Mouse (Mus musculus): ENCODE data around the gene Rab42. TPM values are rescaled to one million over a fixed set of nuclear protein-coding genes. Genes with fewer than 3 reads are reported as not detected.
A peak's percentile ranks its signal among the peaks of the same experiment; 100 is the strongest.
"Not testable (repeated sequence)": the region's sequence is repeated elsewhere in the genome, so short reads cannot be mapped to it uniquely, and the experiment has no call there.

Gene Rab42
- total RNA-seq, 2 experiments from 2014 or later, result not detected

DNA sequence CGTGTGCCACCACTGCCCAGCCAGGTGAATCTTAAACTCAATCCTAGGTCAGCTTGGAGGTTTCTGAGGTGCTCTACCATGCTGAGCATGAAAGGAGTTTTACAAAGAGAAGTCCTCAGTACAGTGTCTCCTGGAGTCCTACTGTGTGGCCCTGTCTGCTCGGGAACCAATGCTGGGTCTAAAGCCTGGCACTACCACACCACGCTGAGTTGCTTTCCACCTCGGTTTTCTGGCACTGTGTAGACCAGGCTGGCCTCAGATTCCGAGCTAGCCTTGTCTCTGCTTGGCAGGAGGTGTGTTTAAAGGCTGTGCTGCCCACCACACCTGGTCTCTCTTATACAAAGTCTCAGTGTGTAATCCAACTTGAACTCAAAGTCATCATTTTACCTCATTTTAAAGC is 9.4 kb upstream of the Rab42 start:
- no peak for ATAC-seq (ENCODE audit: poor library complexity, severe bottlenecking)

DNA sequence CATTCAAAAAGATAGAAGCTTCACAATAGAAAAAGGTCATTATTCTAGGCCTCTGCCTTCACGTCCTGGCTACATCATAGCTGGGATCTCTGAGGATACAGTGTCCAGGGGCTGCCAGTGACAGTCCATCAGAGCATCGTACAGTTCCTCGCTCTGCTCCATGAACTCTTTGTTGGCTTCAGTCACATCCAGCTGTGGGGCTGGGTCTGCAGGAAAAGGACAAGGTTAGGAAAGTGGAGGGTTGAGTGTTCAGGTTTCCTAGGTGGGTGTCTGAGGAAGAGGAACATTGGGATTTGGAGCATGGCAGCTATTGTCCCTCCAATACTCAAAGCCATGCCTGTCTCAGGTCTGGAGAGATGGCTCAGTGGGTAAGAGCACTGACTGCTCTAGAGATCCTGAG is 8.6 kb upstream of the Rab42 start:
- ATAC-seq (ENCODE audit: poor library complexity, severe bottlenecking), result no peak

DNA sequence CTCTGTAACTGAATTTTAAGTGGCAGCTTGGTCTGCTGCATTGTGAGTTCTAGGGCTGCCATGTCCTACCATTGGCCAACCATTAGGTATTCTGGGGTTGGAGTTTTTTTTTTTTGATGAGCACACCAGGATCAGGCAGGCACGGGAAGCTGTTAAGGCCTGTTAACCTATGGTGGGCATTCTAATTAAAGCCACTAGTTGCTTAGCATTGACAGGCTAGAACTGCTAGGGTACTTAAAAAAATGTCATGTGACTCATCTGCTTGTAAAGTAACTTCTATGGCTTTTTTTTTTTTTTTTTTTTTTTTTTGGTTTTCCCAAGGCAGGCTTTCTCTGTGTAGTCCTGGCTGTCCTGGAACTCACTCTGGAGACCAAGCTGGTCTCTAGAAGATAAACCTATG is 8.0 kb upstream of the Rab42 start:
- no peak for ATAC-seq (ENCODE audit: poor library complexity, severe bottlenecking)

GRCm38 (mm10) chr4:132309849-132310472 is 6.8 kb upstream of the Rab42 start:
- peak; percentile 55 for ATAC-seq (ENCODE audit: poor library complexity, severe bottlenecking)

DNA sequence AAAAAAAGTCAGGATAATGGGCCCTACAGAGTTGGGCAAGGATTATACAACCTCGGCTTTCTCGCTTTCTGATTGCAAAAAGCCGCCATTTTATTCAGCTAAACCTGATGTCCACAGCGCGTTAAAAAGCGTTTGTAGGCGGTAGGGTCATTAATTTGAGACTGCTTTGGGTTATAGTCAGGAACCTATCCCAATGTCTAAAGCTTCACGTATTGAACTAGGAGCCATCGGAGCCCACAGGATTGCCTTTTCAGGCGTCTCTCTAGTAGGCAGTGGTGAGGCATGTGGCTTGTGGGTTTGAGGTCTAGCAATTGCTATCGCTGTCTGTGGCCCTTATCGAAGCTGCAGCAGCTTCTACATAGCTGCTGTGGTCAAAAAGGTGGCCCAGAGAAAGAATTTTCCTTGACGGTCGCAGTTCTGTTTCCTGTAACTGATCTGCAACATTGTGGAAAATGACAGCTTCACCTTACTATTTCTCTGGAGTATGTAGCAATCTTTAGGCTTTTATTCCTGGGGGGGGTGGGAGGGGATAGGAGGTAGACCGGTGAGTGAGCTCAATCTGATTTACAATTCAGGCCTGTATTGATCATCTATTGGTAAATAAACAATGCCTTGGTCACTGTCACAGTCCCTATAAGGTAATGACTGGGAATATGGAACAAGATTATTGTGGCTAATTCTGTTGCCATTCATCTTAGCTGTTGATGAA is 6.1 kb upstream of the Rab42 start:
- peak; percentile 27; the same call in 1 of the 2 replicates for ATAC-seq (ENCODE audit: poor library complexity, severe bottlenecking)

- peak; percentile 92 for ATAC-seq (ENCODE audit: poor library complexity, severe bottlenecking)
These were observed 5.4 kb upstream of the Rab42 start for GRCm38 (mm10) chr4:132308437-132309139.

- peak; percentile 9; the same call in 1 of the 2 replicates for ATAC-seq (ENCODE audit: poor library complexity, severe bottlenecking)
These were observed 2.8 kb upstream of the Rab42 start for GRCm38 (mm10) chr4:132306004-132306403.

DNA sequence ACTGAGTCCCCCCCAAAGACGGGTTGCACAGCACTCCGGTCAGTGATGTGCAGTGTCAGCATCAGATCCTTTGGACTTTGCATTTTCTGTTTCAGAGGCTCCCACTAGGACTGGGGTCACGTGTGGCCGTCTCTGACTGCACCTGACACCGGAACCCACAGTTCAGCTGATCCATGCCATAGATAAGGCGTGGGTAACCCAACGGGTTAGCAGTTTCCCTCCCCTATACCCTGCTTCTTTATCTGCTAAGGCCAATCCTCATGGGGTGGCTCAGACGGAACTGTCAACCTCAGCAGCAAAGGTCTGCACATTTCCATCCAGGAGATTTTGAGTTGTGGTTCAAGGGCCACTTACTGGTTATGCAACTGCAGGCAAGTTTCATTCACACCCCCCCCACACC is 2.1 kb upstream of the Rab42 start:
- no peak for ATAC-seq (ENCODE audit: poor library complexity, severe bottlenecking)

DNA sequence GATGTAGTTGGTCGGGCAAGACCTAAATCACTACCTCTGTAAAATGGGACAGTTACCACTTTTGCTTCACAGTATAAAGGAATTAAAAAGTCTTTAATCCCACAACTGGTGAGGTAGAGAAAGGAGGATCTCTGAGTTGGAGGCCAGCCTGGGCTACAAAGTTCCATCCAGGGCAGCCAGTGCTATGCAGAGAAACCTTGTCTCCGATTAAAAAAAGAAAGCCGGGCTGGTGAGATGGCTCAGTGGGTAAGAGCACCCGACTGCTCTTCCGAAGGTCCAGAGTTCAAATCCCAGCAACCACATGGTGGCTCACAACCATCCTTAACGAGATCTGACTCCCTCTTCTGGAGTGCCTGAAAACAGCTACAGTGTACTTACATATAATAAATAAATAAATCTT is 299 bp upstream of the Rab42 start:
- ATAC-seq (ENCODE audit: poor library complexity, severe bottlenecking), result not testable (repeated sequence)

DNA sequence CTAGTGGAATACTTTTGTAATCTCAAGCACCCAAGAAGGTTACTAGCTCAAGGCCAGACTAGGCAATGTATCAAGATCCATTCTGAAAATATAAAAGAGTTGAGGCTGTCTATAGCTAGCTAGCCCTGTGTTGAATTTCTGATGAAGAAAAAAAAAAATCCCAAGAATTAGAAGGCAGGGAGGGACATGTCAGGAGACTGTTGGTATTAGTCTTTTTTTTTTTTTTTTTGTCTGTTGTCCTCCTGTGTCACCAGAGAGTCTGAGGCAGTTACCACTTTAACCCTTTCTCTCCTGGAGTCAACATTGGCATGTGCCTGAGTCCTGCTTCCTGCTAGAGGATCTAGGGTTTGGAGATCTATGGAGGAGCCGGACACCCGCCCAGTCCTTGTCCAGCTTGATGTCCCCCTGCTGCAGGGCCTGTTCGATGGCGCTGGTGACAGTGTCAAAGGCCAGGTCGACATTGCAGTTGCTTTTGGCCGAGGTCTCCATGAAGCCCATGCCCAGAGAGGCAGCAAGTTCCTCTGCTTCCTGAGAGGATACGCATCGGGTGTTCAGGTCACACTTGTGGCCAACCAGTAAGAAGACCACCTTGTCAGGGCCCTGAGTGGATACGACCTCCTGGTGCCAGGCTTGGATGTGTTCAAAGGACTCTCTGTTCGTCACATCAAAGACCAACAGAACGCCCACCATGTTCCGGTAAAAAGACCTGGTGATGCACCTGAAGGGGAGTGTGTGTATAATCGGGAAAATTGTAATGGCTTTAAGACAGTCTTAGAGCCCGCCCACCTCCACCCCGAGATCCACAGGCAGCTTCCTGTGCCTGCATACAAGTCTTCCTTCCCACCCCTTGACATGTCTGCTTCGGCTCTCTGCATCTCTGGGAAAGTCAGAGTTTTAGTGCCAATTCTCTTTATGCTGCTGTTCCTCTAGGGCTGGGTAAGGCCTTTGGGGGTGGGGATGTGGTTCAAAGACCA is 933 bp downstream of the Rab42 start:
- ATAC-seq (ENCODE audit: poor library complexity, severe bottlenecking), result no peak

DNA sequence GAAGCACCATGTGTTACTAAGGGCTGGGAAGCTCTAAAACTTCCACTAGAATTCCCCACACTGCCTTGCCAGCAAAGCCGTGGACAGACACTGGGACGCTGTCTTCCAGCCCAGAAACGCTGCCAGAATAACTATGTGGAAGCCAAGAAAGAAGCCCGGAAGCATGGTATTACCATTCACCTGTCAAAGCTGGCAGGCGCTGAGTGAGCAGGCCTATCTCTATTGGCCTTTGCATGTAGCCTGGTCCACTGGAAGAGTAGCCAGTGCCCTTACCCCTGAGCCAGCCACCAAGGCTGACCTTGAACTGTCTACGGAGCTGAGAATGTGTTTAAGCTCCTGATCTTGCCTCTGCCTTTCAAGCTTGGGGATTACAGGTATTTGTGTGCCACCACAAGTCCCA is 1.7 kb downstream of the Rab42 start:
- no peak for ATAC-seq (ENCODE audit: poor library complexity, severe bottlenecking)

DNA sequence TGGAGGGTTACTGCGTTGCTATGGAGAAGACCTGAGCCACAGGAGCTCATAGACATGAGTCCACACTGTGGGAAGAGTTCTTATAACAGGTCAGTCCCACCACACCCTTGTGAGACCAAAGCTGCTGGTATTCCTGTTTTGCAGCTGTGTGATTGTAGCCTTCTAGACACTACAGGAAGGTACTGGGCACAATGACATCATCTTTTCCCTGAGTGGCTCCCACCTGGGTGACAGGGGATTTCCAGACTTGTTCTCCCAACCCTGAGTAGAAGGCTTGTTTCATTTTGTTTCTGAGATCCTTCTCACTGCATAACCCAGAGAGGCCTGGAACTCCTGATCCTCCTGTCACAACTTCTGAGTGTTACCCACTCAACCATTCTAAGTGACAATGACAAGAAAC is 3.3 kb downstream of the Rab42 start:
- no peak for ATAC-seq (ENCODE audit: poor library complexity, severe bottlenecking)

GRCm38 (mm10) chr4:132295696-132296390 is 7.3 kb downstream of the Rab42 start:
- no peak for ATAC-seq (ENCODE audit: poor library complexity, severe bottlenecking)

DNA sequence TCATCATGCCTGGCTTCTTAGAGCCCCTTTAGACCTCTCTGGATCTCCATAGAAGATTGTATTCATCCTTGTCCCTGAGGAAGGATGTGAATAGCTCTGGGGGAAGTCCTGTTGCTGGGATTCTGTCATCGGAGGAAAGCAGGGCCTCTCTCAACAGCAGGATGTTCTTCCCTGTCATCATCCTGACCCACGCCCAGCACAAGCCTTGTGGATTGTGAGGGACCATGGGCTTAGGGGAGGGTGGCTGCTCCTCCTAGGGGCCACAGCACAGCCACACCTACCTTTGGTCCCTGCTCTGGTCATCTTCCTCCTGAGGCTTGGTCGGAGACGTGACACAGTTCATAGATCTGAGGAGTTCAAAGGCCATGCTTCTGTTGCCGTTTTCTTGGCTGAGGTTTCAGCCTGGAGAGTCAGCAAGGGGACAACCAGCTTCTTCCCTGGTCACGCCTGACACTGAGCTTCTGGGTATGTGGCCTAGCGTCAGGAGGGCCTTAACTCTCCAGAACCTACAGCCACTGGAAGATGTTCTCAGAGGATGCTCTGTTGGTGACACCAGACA is 9.4 kb downstream of the Rab42 start:
- no peak for ATAC-seq (ENCODE audit: poor library complexity, severe bottlenecking)

DNA sequence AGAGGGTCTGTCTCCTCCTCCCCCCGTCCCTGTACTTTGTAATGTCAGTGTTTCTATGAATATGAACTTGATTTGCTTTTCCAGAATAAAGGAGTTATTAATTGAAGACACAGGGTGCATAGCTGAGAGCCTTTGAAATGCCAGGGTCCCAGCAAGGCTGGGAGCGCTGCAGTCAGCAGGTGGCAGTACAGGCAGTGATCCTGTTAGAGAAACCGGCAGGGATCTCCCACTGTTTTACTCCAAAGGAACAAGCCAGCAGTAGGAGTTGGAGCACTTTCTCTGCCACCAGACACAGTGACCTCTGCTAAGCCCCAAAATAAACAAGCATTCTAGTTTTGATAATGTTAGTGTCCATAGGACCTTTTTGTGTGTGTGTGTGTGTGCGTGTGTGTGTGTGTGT is 10.2 kb downstream of the Rab42 start:
- no peak for ATAC-seq (ENCODE audit: poor library complexity, severe bottlenecking)

GRCm38 (mm10) chr4:132291624-132292335 is 11.4 kb downstream of the Rab42 start:
- no peak for ATAC-seq (ENCODE audit: poor library complexity, severe bottlenecking)

DNA sequence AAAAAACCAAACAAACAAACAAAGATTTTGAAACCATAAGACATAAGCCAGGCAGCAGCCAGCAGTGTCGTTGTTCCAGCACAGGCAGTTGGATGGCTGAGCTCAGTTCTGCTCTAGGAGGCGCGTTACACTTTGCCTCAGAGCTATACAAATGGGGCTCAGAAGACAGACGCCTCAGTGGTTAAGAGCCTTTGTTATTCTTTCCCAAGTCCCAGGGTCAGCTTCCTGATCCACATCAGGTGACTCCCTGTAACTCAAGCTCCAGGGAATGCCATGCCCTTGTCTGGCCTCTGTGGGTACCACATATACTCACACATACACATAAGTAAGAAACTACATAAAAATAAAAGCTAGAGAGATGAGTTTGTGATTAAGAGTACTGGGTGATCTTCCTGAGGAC is 12.1 kb downstream of the Rab42 start:
- no peak for ATAC-seq (ENCODE audit: poor library complexity, severe bottlenecking)

GRCm38 (mm10) chr4:132288840-132289239 is 14.3 kb downstream of the Rab42 start:
- ATAC-seq (ENCODE audit: poor library complexity, severe bottlenecking), result not testable (repeated sequence)

DNA sequence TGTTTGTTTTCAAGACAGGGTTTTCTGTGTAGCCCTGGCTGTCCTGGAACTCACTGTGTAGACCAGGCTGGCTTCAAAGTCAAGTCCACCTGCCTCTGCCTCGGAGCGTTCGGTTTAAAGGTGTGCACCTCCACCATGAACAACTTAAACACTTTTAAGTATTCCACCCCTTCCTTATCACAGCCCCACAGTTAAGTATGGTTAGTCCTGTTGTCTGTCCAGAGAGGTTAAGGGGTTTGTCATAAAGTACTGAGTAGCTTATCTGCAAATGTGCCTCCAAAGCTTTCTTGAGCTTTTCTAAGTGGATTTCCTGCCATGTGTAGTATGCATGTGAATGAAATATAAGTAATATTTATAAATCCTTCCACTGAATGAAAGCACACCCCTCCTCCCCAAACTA is 27.2 kb downstream of the Rab42 start:
- no peak for ATAC-seq (ENCODE audit: poor library complexity, severe bottlenecking)
